Mouse (Mus musculus) hematopoietic multipotent progenitor cell, adult 10-12 weeks (in vitro differentiated cells): ENCODE results near the gene Vmn2r70. TPM values are rescaled to one million over a fixed set of nuclear protein-coding genes. Genes with fewer than 3 reads are reported as not detected.

Experiments used
- polyA plus RNA-seq: library from polyadenylated mRNA; stranded (reverse); fragments of >175 nt; gene quantifications from 2 replicates; pipeline ENCODE4 v1.2.3, GENCODE M21; 2012; ENCODE audit warnings: low replicate concordance

Vmn2r70 gene
- 0.01 TPM in 1 of 2 replicates, not detected in the other for polyA plus RNA-seq

GRCm38 (mm10) chr7:85569092-85569491 lies at the start of gene Vmn2r70:
Gene Vmn2r70 (minus strand): TSS chr7:85569192.

GRCm38 (mm10) chr7:85562787-85563186 lies 6.2 kb downstream of the Vmn2r70 start, which contains the start of gene Vmn2r71:
Gene Vmn2r71 (plus strand): TSS chr7:85563087.

Other genes with a start within 250 kb of the Vmn2r70 start
- not detected in 2 replicates for gene Vmn2r69, start 153.3 kb downstream of the Vmn2r70 start, polyA plus RNA-seq
- not detected in 2 replicates for gene Vmn2r71, start 6.1 kb downstream of the Vmn2r70 start, polyA plus RNA-seq
- not detected in 2 replicates for gene Vmn2r72, start 185.9 kb upstream of the Vmn2r70 start, polyA plus RNA-seq